Mouse (Mus musculus): ENCODE measurements around the gene Immt.

GRCm38 (mm10) chr6:71893263-71893662 is 62.1 kb downstream of the Immt start:
- no peak for TF ChIP-seq TCF12 (IDR thresholded peaks at IDR 0.05; ENCODE audit: insufficient read depth, poor library complexity, severe bottlenecking)
- no peak for TF ChIP-seq POLR2A (IDR thresholded peaks at IDR 0.05; ENCODE audit: insufficient read length, low read depth)
- no peak for TF ChIP-seq POLR2AphosphoS2 (IDR thresholded peaks at IDR 0.05; ENCODE audit: insufficient read length, low read depth)
- TF ChIP-seq E2F4 (IDR thresholded peaks at IDR 0.05; ENCODE audit: insufficient read depth): no peak

All from myocyte (in vitro differentiated cells).